Mouse (Mus musculus) adrenal gland (tissue): Measurements from ENCODE around the gene Necap2.

Experiments used
- intact Hi-C: fragments of 180-260 bp; cut with DNase I; formaldehyde crosslinking; loops from one replicate; pipeline ENCODE4 v1.15.1; 2025

Gene Necap2

DNA sequence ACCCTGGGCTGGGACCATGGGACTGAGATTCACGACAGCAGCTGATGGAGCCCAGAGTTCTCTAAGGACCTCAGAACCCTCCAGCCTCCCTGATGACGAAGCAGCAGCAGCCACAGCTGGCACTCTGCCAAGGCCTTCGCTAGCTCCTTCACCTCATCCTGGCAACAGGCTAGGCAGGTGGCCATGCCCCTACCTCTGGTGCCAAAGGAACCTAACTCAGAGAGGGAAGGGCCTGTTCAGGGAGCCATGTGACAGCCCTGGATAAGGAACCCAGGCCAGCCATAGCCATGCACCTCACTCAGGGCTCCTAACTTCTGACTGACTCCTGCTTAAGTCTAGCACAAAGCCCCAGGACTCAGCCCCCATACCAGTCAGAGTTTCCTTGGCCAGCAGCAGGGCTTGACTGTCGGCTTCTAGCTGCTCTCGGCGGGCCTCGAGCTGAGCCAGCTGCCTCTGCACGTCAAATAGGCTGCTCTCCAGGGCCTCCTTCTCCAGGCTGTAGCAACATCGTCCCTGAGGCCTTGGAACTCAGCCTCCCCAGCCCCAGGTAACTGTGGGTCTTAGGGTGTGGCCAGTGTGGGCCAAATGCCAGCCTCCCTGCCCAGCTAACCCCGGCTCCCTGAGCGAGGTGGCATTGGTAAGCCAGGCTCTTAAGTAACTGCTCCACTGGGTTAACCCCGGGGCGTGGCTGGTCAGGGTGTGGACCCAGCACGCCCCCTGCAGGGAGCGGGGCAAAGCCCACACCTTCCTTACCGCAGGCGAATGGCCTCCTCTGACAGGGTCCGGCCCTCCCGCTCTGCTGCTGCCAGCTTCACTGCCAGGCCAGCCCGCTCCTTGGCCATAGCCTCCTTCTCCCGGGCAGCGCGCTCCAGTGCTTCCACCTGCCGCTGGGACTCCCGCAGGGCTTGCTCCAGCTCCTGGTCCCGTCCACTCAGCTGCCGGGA is 44.3 kb downstream of the Necap2 start:
- intact Hi-C loops, result loop anchor here (2.0 to 5.0 kb wide), 2 partner anchors 52 to 69 kb away; no protein-coding TSS in a partner anchor

GRCm38 (mm10) chr4:141031733-141032132 is 46.4 kb downstream of the Necap2 start:
- intact Hi-C loops, result loop anchor here (2.0 to 5.0 kb wide), 2 partner anchors 49 to 67 kb away; no protein-coding TSS in a partner anchor

- intact Hi-C loops, result loop anchor here (5.0 kb wide), 1 partner anchor 48 kb away; no protein-coding TSS in a partner anchor
Observed at GRCm38 (mm10) chr4:141030541-141031206, 47.5 kb downstream of the Necap2 start.

- intact Hi-C loops, result no loop called here
Observed at GRCm38 (mm10) chr4:141024992-141025391, 53.2 kb downstream of the Necap2 start.

GRCm38 (mm10) chr4:141024052-141024451 is 54.1 kb downstream of the Necap2 start:
- intact Hi-C loops, result no loop called here

- intact Hi-C loops, result no loop called here
Observed at GRCm38 (mm10) chr4:141021614-141021929, 56.6 kb downstream of the Necap2 start.

DNA sequence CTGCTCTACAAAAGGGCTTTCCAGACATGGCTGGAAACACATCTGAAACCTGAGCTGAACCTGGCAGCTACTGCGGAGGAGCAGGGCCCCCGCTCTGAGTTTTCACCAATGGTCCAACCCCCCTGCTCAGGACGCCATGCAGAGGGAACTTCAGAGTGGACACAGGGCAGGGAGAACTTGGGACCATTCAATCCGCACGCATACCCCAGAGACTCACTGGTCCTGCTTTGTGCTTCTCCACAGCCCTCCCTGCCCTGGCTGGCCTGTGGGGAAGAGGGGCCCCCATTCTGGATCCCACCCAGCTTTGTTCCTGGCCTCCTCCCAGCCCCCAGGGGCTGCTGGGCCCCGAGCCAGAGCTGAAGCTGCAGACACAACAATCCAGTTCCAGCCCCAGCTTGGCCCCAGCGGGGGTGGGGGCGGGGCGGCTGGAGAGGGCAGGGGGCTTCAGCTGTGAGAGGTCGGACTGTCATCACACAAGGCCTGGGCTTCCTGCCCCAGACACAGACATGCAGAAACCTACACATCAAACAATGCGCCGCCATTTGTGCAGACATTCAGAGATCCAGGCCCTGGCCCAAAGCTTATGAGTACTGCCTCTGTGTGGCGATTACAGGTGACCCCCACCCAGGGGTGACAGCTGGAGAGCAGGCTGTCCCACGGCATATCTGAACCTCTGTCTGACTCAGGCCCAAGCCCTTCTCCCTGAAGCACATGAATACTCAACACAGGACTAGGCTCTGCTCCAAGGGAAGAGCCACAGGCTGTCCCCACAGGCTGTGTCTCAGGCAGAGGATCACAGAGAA is 57.1 kb downstream of the Necap2 start:
- intact Hi-C loops, result no loop called here

DNA sequence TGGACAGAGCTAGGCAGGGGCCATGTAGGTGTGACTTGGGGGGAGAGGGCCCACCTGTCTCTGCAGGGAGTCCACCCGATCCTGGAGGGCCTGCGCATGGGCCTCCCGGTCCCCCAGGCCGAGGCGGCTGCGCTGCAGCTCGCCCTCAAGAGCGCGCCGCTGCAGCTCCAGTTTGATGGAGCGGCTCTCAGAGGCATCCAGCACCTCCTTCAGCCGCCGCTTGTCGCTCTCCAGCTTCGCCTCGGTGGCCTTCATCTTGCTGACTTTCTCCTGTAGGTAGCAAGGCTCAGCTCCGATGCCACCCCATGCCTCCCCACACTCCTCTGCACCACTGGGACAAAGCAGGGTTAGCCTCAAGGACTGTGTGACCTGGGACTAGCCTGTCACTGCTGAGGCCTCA is 57.9 kb downstream of the Necap2 start:
- intact Hi-C loops, result no loop called here

DNA sequence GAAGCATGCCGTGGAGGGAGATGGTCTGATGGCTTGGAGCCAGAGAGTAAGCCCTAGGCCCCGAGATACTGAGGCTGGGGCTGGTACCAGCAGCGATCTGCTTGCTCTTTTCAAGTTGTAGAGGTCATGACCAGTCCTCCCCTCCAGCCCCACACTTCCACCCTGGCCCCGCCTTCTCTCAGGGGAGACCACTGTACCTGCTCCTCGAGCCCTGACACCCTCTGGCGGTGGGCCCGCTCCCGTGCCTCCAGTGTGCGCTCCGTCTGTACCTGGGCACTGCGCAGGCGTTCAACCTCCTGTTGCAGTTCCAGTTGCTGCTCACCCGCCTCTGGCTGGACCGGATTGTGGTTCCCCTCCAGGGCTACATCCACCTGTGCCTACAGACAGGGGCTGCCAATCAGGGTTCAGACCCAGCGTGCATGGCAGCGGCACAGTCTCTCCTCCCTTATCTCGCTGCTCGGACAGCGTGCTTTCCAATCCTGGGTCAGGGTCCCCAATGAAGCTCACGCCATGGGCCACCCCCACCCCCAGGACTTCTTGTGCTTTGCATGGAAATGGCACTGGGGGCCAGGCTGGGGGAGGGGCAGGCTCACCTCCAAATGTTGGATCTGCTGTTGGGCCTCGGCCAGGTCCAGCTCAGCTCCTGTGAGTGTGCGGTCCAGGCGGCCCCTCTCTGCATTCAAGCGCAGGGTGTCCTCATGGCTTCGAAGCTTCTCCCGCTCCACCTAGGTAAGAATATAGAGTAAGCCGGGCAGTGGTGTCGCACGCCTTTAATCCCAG is 60.3 kb downstream of the Necap2 start:
- intact Hi-C loops, result no loop called here
